Mouse (Mus musculus) bone marrow, adult 2 months (tissue): Measurements from ENCODE around the gene Tnfrsf1a.

ENCODE experiments used
- CTCF ChIP-seq: fragments of 200-500 bp; IDR thresholded peaks from 2 replicates; pipeline ENCODE4 v1.5.1; 2011; ENCODE audit warnings: low read length, control low read depth; ENCODE audit not compliant: control insufficient read depth, insufficient read depth
- POLR2A ChIP-seq: fragments of 200-500 bp; IDR thresholded peaks from 2 replicates; pipeline ENCODE4 v1.6.1; 2011; ENCODE audit warnings: low read depth, mild to moderate bottlenecking, control low read depth, low read length, borderline replicate concordance; ENCODE audit not compliant: control insufficient read depth

- TF ChIP-seq POLR2A (no peak), CTCF (no peak)
These were observed 32.1 kb upstream of the Tnfrsf1a start for GRCm38 (mm10) chr6:125317077-125317476.
